ENCODE assay signal across 34 mouse cellular contexts in the genomic region with DNA sequence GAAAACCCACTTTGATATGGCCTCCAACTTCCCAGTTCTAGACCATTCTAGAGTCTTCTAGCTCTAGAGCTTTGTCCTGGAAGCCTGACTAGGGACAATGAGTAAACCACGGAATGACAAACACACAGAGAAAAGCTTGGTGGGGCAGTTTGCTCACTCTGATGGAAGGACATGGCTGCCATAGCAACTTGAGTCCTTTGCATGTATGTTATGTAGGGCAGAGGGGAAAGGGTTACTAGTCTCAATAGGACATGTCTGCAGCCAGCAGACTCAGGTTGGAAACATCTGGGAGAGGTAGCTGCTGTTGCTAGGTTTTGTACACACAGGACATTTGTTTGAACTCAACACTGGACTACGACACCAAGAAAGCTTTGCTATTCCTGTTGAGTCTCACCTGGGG.
"Had no signal": no experiment of that assay in that cellular context is flagged by ENCODE, and none has a peak within 500 bp of the region (broad histone marks: within the 10 kb centered on the region; RNA-seq: fewer than 3 reads in every experiment).

No protein-coding gene starts in this region.

- H3K4me3 ChIP-seq: heart, embryonic 10.5 days; heart, embryonic 12.5 days; heart, embryonic 13.5 days; heart, embryonic 15.5 days; hindbrain, embryonic 10.5 days; hindbrain, embryonic 12.5 days; hindbrain, embryonic 13.5 days; hindbrain, embryonic 15.5 days; intestine, embryonic 15.5 days; kidney, embryonic 15.5 days; layer of hippocampus, adult 2 months had no signal

- H3K9ac ChIP-seq: heart, embryonic 12.5 days; heart, embryonic 13.5 days; heart, embryonic 15.5 days; hindbrain, embryonic 12.5 days; hindbrain, embryonic 13.5 days; hindbrain, embryonic 14.5 days; hindbrain, embryonic 15.5 days; intestine, embryonic 15.5 days; kidney, embryonic 15.5 days had no signal

- H3K4me2 ChIP-seq: heart, embryonic 11.5 days; heart, embryonic 12.5 days; heart, embryonic 13.5 days; heart, embryonic 15.5 days; hindbrain, embryonic 12.5 days; hindbrain, embryonic 13.5 days; hindbrain, embryonic 14.5 days; hindbrain, embryonic 15.5 days; intestine, embryonic 15.5 days; kidney, embryonic 15.5 days had no signal

- ATAC-seq: hindbrain, embryonic 16.5 days; hindbrain, postnatal 0 days; inflammation-experienced regulatory T-cells, adult 6 months; intestine, embryonic 15.5 days; intestine, embryonic 16.5 days; intestine, postnatal 0 days had no signal

- H3K4me1 ChIP-seq: heart, embryonic 12.5 days; heart, embryonic 13.5 days; heart, embryonic 15.5 days; hindbrain, embryonic 12.5 days; hindbrain, embryonic 13.5 days; hindbrain, embryonic 15.5 days; intestine, embryonic 15.5 days had no signal

- H3K27me3 ChIP-seq: heart, embryonic 12.5 days; heart, embryonic 13.5 days; heart, embryonic 15.5 days; hindbrain, embryonic 12.5 days; hindbrain, embryonic 13.5 days; hindbrain, embryonic 15.5 days; intestine, embryonic 15.5 days; kidney, embryonic 15.5 days had no signal

- H3K36me3 ChIP-seq: hindbrain, embryonic 10.5 days; hindbrain, embryonic 12.5 days; hindbrain, embryonic 13.5 days; hindbrain, embryonic 15.5 days; intestine, embryonic 15.5 days; kidney, embryonic 15.5 days had no signal

- H3K27ac ChIP-seq: heart, embryonic 10.5 days; heart, embryonic 13.5 days; heart, embryonic 15.5 days; hindbrain, embryonic 10.5 days; hindbrain, embryonic 12.5 days; hindbrain, embryonic 13.5 days; hindbrain, embryonic 14.5 days; hindbrain, embryonic 15.5 days; hindbrain, postnatal 0 days; intestine, embryonic 15.5 days; kidney, embryonic 15.5 days; kidney, postnatal 0 days; layer of hippocampus, adult 2 months had no signal

- H3K9me3 ChIP-seq: heart, embryonic 10.5 days; heart, embryonic 12.5 days; heart, embryonic 15.5 days; hindbrain, embryonic 10.5 days; hindbrain, embryonic 12.5 days; hindbrain, embryonic 13.5 days; hindbrain, embryonic 15.5 days; intestine, embryonic 15.5 days; kidney, embryonic 15.5 days had no signal

- DNase-seq: heart, postnatal 10 days; heart, postnatal 36 days; heart, postnatal 4 days; kidney, adult 11 months; kidney, adult 18-20 months; kidney, adult 2 months; kidney, adult 8-10 months; kidney, adult 9 months; kidney, postnatal 10 days; kidney, postnatal 14 days; kidney, postnatal 25 days; kidney, postnatal 36 days; kidney, postnatal 4 days; layer of hippocampus, adult 9-11 months; layer of hippocampus, postnatal 36 days had no signal
